Mouse (Mus musculus) embryo, embryonic 10 days (tissue): ENCODE results near the gene Srrm4.

Source experiments
- DNase-seq: peaks from one replicate; pipeline ENCODE4 v3.0.0-alpha.2; 2015; ENCODE audit warnings: low spot score

Gene Srrm4

GRCm38 (mm10) chr5:116406507-116406906, 185.1 kb downstream of the Srrm4 start:
- no peak for DNase-seq

GRCm38 (mm10) chr5:116405934-116406333, 185.7 kb downstream of the Srrm4 start:
- DNase-seq, result no peak

GRCm38 (mm10) chr5:116404063-116404462, 187.6 kb downstream of the Srrm4 start:
- no peak for DNase-seq

GRCm38 (mm10) chr5:116400801-116401200, 190.8 kb downstream of the Srrm4 start:
- DNase-seq, result no peak

GRCm38 (mm10) chr5:116400042-116400730, 191.4 kb downstream of the Srrm4 start:
- DNase-seq, result no peak

GRCm38 (mm10) chr5:116396104-116396503, 195.5 kb downstream of the Srrm4 start:
- no peak for DNase-seq

- no peak for DNase-seq
Measured at GRCm38 (mm10) chr5:116392603-116393002, 199.0 kb downstream of the Srrm4 start.

GRCm38 (mm10) chr5:116389856-116390542, 201.6 kb downstream of the Srrm4 start:
- DNase-seq, result no peak

GRCm38 (mm10) chr5:116389321-116389720, 202.3 kb downstream of the Srrm4 start:
- DNase-seq, result no peak
